Mouse (Mus musculus): ENCODE results near the gene Ciart. TPM values are rescaled to one million over a fixed set of nuclear protein-coding genes. Genes with fewer than 3 reads are reported as not detected.

Gene Ciart
- polyA plus RNA-seq, 1 experiment, result 7.6 TPM

DNA sequence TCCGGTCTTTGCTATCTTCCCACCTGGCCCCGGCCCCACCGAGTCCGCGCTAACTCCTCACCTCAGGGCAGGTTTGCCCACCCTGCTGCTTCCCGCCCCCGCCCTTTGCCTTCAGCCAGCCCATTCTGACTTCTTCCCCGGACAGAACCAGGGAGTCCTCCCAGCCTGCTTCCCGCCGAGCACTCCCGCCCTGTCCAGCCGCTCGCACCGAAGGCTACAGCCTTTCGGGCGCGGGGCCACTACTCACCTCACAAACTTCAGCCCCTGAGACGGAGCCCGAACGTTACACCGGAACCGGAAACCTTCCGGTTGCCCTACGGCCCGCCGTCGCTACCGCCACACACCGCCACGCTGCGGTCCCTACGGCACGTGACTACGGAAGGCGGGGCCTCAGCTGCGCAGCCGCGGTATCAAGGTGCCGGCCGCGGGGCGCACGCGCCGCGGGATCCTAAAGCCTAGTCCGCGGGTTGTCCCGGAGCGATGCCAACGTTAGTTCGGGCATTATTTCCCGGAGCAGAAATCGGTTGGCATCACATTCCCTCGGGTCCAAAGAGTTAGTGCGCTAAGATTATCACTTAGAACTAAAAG is 26.5 kb downstream of the Ciart start, which contains the start of gene Prpf3:
Gene Prpf3 (minus strand): TSS at position 384 of the 588 bp plus-strand sequence.
- Histone ChIP-seq H3K9me3 (replicated peaks; ENCODE audit: control insufficient read depth, insufficient read depth, low read length, poor library complexity, severe bottlenecking) (no peaks in the 10 kb centered on the region), H3K4me1 (ENCODE audit: control insufficient read depth, insufficient read depth, low read length) (no peaks in the 10 kb centered on the region), H3K9ac (ENCODE audit: low read depth, poor library complexity, severe bottlenecking) (peak within 1 kb of the TSS; percentile 93), H3K4me3 (ENCODE audit: low read depth, low read length) (peak within 1 kb of the TSS; percentile 73), H3K36me3 (ENCODE audit: control insufficient read depth, insufficient read depth, low read length, poor library complexity, severe bottlenecking) (peaks cover 26% of the 10 kb centered on the region), H3K27ac (ENCODE audit: insufficient read depth, low read length) (peak within 1 kb of the TSS; percentile 82), H3K27me3 (ENCODE audit: control insufficient read depth, insufficient read depth, low read length, poor library complexity, severe bottlenecking) (no peaks in the 10 kb centered on the region)
- TF ChIP-seq CTCF (IDR thresholded peaks at IDR 0.05; ENCODE audit: low read depth, low read length) (no peak), POLR2A (IDR thresholded peaks at IDR 0.05; ENCODE audit: insufficient read depth, low read length) (peak; percentile 88), EP300 (IDR thresholded peaks at IDR 0.05; ENCODE audit: insufficient read depth, low read depth, low read length) (peak; percentile 40; the same call in 1 of the 2 replicates)

DNA sequence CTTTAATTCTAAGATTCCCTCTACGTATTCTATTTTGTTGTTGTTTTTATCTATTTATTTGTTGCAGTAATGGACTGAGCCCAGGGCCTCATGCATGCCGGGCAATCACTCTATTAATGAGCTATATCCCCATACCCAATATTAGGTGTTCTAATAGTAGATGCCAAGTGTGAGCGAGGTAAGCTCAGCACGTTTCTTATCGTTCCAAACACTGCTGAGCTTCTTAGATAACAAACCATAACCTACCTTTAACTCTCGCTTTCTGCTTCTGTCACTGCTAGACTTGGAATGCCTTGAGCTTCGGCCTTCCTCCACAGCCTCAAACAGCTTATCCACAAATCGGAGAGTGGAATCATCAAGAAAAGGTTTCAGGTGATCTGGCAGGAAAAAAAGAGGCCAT is 30.7 kb downstream of the Ciart start:
- Histone ChIP-seq H3K4me3 (ENCODE audit: low read depth, low read length) (no peak overlapping the region), H3K36me3 (ENCODE audit: control insufficient read depth, insufficient read depth, low read length, poor library complexity, severe bottlenecking) (peaks cover 64% of the 10 kb centered on the region), H3K27ac (ENCODE audit: insufficient read depth, low read length) (no peak overlapping the region), H3K27me3 (ENCODE audit: control insufficient read depth, insufficient read depth, low read length, poor library complexity, severe bottlenecking) (no peaks in the 10 kb centered on the region), H3K9ac (ENCODE audit: low read depth, poor library complexity, severe bottlenecking) (no peak overlapping the region), H3K4me1 (ENCODE audit: control insufficient read depth, insufficient read depth, low read length) (no peaks in the 10 kb centered on the region), H3K9me3 (replicated peaks; ENCODE audit: control insufficient read depth, insufficient read depth, low read length, poor library complexity, severe bottlenecking) (no peaks in the 10 kb centered on the region)
- TF ChIP-seq EP300 (IDR thresholded peaks at IDR 0.05; ENCODE audit: insufficient read depth, low read depth, low read length) (no peak), POLR2A (IDR thresholded peaks at IDR 0.05; ENCODE audit: insufficient read depth, low read length) (no peak), CTCF (IDR thresholded peaks at IDR 0.05; ENCODE audit: low read depth, low read length) (no peak)

DNA sequence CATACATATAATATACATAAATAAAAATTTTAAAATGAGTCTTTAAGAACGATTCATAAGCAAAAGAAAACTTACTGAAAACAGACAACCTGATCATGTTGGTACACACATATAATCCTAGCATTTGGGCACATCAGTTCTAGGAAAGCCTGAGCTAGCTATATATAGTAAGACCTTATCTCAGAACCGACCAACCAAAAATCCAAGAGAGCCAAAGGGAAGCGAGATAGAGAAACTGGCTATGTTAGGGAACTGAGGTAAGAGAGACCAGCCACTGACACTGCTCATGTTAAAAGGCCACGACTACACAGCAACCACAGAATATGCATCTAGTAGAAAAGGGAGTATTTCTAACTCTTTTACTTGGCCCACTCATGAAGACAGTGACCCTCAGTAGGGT is 31.4 kb downstream of the Ciart start:
- H3K9me3 ChIP-seq (replicated peaks; ENCODE audit: control insufficient read depth, insufficient read depth, low read length, poor library complexity, severe bottlenecking), result no peaks in the 10 kb centered on the region
- TF ChIP-seq EP300 (IDR thresholded peaks at IDR 0.05; ENCODE audit: insufficient read depth, low read depth, low read length) (no peak), POLR2A (IDR thresholded peaks at IDR 0.05; ENCODE audit: insufficient read depth, low read length) (no peak), CTCF (IDR thresholded peaks at IDR 0.05; ENCODE audit: low read depth, low read length) (no peak)
- H3K36me3 ChIP-seq (ENCODE audit: control insufficient read depth, insufficient read depth, low read length, poor library complexity, severe bottlenecking), result peaks cover 71% of the 10 kb centered on the region
- H3K4me3 ChIP-seq (ENCODE audit: low read depth, low read length), result no peak overlapping the region
- H3K4me1 ChIP-seq (ENCODE audit: control insufficient read depth, insufficient read depth, low read length), result no peaks in the 10 kb centered on the region
- no peaks in the 10 kb centered on the region for H3K27me3 ChIP-seq (ENCODE audit: control insufficient read depth, insufficient read depth, low read length, poor library complexity, severe bottlenecking)
- H3K9ac ChIP-seq (ENCODE audit: low read depth, poor library complexity, severe bottlenecking), result no peak overlapping the region
- no peak overlapping the region for H3K27ac ChIP-seq (ENCODE audit: insufficient read depth, low read length)

DNA sequence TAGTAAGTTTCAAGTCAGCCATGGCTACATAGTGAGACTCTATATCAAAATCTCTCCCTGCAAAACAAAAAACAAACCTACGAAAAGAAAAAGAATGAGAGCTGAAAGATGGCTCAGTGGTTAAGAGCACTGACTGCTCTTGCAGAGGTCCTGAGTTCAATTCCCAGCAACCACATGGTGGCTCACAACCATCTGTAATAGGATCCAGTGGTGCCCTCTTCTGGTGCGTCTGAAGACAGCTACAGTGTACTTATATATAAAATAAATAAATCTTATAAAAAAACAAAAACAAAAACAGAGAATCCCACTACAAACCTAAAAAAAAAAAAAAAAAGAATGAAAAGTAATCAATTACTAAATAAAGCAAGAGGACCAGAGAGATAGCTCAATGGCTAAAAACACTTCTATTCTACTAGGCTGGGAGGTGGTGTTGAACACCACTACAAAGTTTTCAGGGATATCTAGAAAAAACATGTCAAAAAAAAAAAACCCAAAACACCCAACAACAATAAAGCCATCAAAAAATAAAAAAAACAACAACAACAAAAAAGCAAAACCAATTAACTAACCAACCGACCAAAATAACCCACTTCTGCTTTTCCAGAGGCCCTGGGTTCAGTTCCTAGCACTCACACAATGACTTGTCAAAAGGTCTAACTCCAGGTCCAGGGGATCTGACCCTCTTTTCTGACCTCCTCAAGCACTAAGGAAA is 39.4 kb downstream of the Ciart start:
- TF ChIP-seq EP300 (IDR thresholded peaks at IDR 0.05; ENCODE audit: insufficient read depth, low read depth, low read length), result no peak
- no peak for TF ChIP-seq CTCF (IDR thresholded peaks at IDR 0.05; ENCODE audit: low read depth, low read length)
- no peak for TF ChIP-seq POLR2A (IDR thresholded peaks at IDR 0.05; ENCODE audit: insufficient read depth, low read length)
- no peaks in the 10 kb centered on the region for H3K4me1 ChIP-seq (ENCODE audit: control insufficient read depth, insufficient read depth, low read length)
- H3K27ac ChIP-seq (ENCODE audit: insufficient read depth, low read length), result no peak overlapping the region
- H3K4me3 ChIP-seq (ENCODE audit: low read depth, low read length), result no peak overlapping the region
- peaks cover 75% of the 10 kb centered on the region for H3K36me3 ChIP-seq (ENCODE audit: control insufficient read depth, insufficient read depth, low read length, poor library complexity, severe bottlenecking)
- H3K9me3 ChIP-seq (replicated peaks; ENCODE audit: control insufficient read depth, insufficient read depth, low read length, poor library complexity, severe bottlenecking), result no peaks in the 10 kb centered on the region
- H3K9ac ChIP-seq (ENCODE audit: low read depth, poor library complexity, severe bottlenecking), result no peak overlapping the region
- H3K27me3 ChIP-seq (ENCODE audit: control insufficient read depth, insufficient read depth, low read length, poor library complexity, severe bottlenecking), result no peaks in the 10 kb centered on the region

DNA sequence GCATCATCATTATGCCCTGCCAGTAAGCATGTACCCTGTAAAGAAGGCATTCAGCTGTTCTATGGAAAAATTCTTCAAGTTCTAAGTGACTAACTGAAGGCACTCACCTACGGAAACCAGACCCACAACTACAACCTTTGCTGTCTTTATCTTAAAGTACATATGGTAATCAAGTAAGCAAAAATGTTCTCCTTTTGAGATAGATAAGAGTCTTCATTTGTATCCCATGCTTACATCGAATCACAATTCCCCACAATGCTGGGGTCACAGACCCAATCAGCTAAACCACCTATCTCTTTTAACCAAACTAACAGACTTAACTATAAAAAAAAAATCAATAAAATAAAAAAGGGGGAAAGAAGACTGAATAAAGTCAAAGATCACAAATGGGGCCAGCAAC is 42.8 kb downstream of the Ciart start:
- TF ChIP-seq CTCF (IDR thresholded peaks at IDR 0.05; ENCODE audit: low read depth, low read length) (no peak), EP300 (IDR thresholded peaks at IDR 0.05; ENCODE audit: insufficient read depth, low read depth, low read length) (no peak), POLR2A (IDR thresholded peaks at IDR 0.05; ENCODE audit: insufficient read depth, low read length) (no peak)
- Histone ChIP-seq H3K36me3 (ENCODE audit: control insufficient read depth, insufficient read depth, low read length, poor library complexity, severe bottlenecking) (peaks cover 67% of the 10 kb centered on the region), H3K4me3 (ENCODE audit: low read depth, low read length) (no peak overlapping the region), H3K9me3 (replicated peaks; ENCODE audit: control insufficient read depth, insufficient read depth, low read length, poor library complexity, severe bottlenecking) (no peaks in the 10 kb centered on the region), H3K4me1 (ENCODE audit: control insufficient read depth, insufficient read depth, low read length) (no peaks in the 10 kb centered on the region), H3K27me3 (ENCODE audit: control insufficient read depth, insufficient read depth, low read length, poor library complexity, severe bottlenecking) (no peaks in the 10 kb centered on the region), H3K27ac (ENCODE audit: insufficient read depth, low read length) (no peak overlapping the region), H3K9ac (ENCODE audit: low read depth, poor library complexity, severe bottlenecking) (no peak overlapping the region)

DNA sequence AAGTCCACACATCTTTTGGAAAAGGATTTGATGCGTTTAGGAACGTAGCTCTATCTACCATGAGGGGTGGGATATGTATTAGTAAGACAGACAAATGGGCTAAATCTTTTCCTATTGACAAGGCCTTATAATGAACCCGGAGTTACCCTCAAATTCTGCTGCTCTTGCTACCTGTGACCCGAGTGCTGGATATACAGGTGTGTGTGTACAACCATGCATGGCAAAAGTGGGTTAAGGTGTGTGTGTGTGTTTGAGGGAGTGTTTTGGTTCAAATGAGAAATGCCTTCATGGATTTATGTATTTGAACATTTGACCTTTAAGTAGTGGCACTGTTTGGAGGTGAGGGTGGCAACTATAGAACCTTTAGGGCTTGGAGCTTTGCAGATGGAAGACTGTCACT is 53.0 kb downstream of the Ciart start:
- no peaks in the 10 kb centered on the region for H3K4me1 ChIP-seq (ENCODE audit: control insufficient read depth, insufficient read depth, low read length)
- no peak for TF ChIP-seq POLR2A (IDR thresholded peaks at IDR 0.05; ENCODE audit: insufficient read depth, low read length)
- no peak for TF ChIP-seq CTCF (IDR thresholded peaks at IDR 0.05; ENCODE audit: low read depth, low read length)
- no peaks in the 10 kb centered on the region for H3K9me3 ChIP-seq (replicated peaks; ENCODE audit: control insufficient read depth, insufficient read depth, low read length, poor library complexity, severe bottlenecking)
- H3K27ac ChIP-seq (ENCODE audit: insufficient read depth, low read length), result no peak overlapping the region
- H3K36me3 ChIP-seq (ENCODE audit: control insufficient read depth, insufficient read depth, low read length, poor library complexity, severe bottlenecking), result peaks cover 57% of the 10 kb centered on the region
- no peak overlapping the region for H3K4me3 ChIP-seq (ENCODE audit: low read depth, low read length)
- H3K27me3 ChIP-seq (ENCODE audit: control insufficient read depth, insufficient read depth, low read length, poor library complexity, severe bottlenecking), result no peaks in the 10 kb centered on the region
- H3K9ac ChIP-seq (ENCODE audit: low read depth, poor library complexity, severe bottlenecking), result no peak overlapping the region

Other genes starting within 250 kb of the Ciart start
- gene Mcl1, start 223.5 kb downstream of the Ciart start, polyA plus RNA-seq (2011; ENCODE audit: insufficient read depth, insufficient read length, low read depth, missing spikeins), result 247 and 264 TPM in 2 replicates
- 6.9 and 10.1 TPM in 2 replicates for gene Adamtsl4, start 194.3 kb downstream of the Ciart start, polyA plus RNA-seq (2011; ENCODE audit: insufficient read depth, insufficient read length, low read depth, missing spikeins)
- gene Ecm1, start 142.7 kb downstream of the Ciart start, polyA plus RNA-seq (2011; ENCODE audit: insufficient read depth, insufficient read length, low read depth, missing spikeins), result 9.9 and 17.4 TPM in 2 replicates
- 74.5 and 78.3 TPM in 2 replicates for gene Tars2, start 122.0 kb downstream of the Ciart start, polyA plus RNA-seq (2011; ENCODE audit: insufficient read depth, insufficient read length, low read depth, missing spikeins)
- gene Rprd2, start 63.4 kb downstream of the Ciart start, polyA plus RNA-seq (2011; ENCODE audit: insufficient read depth, insufficient read length, low read depth, missing spikeins), result 51.4 and 58.6 TPM in 2 replicates
- gene Prpf3, start 26.4 kb downstream of the Ciart start, polyA plus RNA-seq (2011; ENCODE audit: insufficient read depth, insufficient read length, low read depth, missing spikeins), result 92.4 and 100 TPM in 2 replicates
- 142 and 163 TPM in 2 replicates for gene Mrps21, start 10.7 kb downstream of the Ciart start, polyA plus RNA-seq (2011; ENCODE audit: insufficient read depth, insufficient read length, low read depth, missing spikeins)
- gene BC028528, start 9.8 kb upstream of the Ciart start, polyA plus RNA-seq (2011; ENCODE audit: insufficient read depth, insufficient read length, low read depth, missing spikeins), result 3.6 and 5.4 TPM in 2 replicates
- 44.3 and 48.3 TPM in 2 replicates for gene Aph1a, start 11.7 kb upstream of the Ciart start, polyA plus RNA-seq (2011; ENCODE audit: insufficient read depth, insufficient read length, low read depth, missing spikeins)
- gene Car14, start 22.4 kb upstream of the Ciart start, polyA plus RNA-seq (2011; ENCODE audit: insufficient read depth, insufficient read length, low read depth, missing spikeins), result 2.4 and 3.3 TPM in 2 replicates
- 386 and 405 TPM in 2 replicates for gene Anp32e, start 47.0 kb upstream of the Ciart start, polyA plus RNA-seq (2011; ENCODE audit: insufficient read depth, insufficient read length, low read depth, missing spikeins)
- gene Plekho1, start 113.8 kb upstream of the Ciart start, polyA plus RNA-seq (2011; ENCODE audit: insufficient read depth, insufficient read length, low read depth, missing spikeins), result 9.2 and 15.0 TPM in 2 replicates
- gene Vps45, start 176.2 kb upstream of the Ciart start, polyA plus RNA-seq (2011; ENCODE audit: insufficient read depth, insufficient read length, low read depth, missing spikeins), result 12.6 and 14.2 TPM in 2 replicates
- 42.5 and 42.7 TPM in 2 replicates for gene Otud7b, start 222.3 kb upstream of the Ciart start, polyA plus RNA-seq (2011; ENCODE audit: insufficient read depth, insufficient read length, low read depth, missing spikeins)

Data from ES-Bruce4 (cell line).